Mouse (Mus musculus) ovary, postnatal 14 days (tissue): ENCODE data around the gene Wasf2.

Experiments
- DNase-seq: peaks from one replicate; pipeline ENCODE4 v3.0.0; 2022; ENCODE audit warnings: low spot score

Wasf2 gene

DNA sequence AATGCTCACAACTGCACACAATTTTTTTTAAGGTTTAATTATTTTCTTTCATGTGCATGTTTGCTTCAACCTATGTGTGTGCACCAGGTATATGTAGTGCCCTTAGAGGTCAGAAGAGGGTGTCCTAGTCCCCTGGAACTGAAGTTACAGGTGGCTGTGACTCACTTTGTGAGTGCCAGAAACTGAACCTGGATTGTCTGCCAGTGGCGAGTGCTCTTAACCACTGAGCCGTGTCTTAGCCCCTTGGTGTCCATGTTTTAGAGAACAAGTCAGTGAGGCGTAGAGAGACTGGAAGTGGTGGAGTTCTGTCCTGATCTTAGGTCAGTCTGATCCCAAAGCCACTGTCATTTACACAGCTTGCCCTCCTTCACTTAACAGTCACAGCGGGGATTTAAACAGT lies 2.4 kb upstream of the Wasf2 start:
- no peak for DNase-seq

DNA sequence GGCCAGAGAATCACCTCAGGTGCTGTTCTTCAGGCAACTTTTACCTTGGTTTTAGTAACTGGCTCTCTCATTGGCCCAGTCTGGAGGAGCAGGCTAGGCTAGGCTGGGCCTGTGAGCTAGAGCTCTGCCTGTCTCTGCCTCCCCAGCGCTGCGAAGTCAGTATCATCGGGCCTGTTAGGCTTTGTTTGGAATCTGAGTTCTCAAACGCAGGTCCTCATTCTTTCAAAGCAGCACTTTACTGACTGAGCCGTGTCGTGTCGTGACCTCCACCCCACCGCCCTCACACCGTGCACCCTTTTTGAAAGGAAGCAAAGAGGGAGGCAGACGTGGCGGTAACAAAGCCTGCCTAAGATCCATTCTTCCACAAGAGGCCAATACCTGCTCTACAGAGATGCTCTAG lies 914 bp upstream of the Wasf2 start:
- DNase-seq: no peak

DNA sequence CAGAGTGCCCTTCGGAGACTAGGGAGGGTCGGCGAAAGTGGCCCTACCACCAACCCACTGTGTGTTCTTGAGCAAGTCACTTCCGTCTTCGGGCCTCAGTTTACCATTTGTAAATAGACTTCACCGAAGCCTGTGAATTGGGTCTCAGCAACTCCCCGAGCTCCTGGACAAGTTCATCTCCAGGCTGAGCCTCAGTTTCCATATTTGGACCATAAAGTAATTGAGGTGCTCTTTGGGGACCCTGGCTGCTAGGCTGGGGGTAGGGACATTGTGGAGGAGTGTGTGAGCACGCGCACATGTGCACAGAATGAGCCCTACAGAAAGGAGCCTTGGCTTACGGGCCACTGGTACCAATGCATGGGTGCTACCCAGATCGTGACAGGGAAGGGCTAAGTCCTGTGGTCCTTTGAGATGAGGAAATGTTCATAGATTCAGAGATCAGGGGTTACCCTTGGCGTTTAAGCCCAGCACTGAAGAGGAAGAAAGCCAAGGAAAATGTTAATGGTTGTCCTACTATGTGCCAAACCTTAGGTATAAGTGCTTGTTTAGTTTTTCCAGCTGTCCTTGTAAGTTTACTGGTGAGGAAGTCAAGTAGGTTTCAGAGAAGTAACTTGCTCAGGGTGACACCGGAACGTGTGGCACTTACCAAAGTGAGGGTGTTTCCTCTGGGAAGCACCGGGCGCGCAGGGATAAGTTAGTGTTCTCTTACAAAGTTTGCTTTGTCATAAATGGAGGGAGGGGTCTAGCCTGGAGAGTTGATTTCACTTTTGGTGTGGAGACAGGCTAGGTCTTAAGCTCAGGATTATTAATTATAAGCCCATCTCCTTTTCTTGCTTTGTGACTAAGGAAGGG lies 811 bp downstream of the Wasf2 start:
- no peak for DNase-seq

DNA sequence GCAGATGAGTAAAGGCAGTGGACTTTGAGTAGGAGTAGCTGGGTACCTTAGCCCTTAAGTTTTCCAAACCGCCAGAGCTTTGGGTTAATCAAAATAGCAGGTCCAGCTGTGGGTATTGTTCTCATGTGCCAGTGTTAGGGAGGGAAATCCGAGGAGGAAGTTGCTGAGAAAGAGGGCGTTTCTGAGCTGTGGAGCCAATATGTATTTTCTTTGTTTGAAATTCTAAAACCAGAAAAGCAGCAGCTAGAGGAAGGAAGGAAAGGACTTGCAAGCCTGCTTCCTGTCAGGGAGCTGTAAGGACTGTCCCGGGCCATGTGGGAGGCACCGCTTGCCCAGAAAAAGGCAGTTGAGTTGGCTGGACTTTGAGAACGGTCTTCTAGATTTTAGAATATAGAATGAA lies 1.7 kb downstream of the Wasf2 start:
- no peak for DNase-seq

DNA sequence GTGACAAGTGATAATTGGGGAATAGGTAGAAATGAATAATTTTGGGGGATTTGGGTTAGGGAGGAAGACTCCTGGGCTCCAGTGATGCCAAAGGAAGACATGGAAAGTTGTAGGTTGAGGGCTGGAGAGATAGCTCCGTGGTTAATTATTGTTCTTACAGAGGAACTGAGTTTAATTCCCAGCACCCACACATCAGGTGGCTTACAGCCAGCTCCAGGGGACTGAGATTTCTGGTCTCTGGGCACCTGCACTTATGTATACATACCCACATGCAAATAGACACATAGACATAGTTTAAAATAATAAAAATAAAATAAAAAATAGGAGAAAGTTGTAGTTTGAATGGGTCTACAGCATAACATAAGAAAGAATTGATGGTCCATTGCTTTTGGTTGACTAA lies 6.6 kb downstream of the Wasf2 start:
- DNase-seq: no peak

DNA sequence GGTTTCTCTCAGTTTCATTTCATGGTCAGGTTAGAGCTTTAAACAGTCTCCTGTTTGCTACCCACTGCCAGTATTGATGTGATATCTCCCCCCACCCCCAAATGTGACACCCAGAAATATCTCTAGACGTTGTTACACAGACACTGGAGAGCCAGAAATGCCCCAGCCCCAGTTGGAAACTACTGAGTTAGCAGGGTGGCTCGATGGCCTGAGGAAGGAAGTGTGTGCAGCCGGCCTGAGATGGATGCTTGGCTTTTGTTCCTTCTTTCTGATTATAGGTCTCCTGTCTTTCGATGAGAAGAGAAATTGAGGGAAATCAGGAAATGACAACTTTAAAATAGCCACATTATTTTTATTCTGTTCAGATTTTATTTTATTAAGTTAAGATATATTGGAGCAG lies 8.7 kb downstream of the Wasf2 start:
- DNase-seq: no peak

DNA sequence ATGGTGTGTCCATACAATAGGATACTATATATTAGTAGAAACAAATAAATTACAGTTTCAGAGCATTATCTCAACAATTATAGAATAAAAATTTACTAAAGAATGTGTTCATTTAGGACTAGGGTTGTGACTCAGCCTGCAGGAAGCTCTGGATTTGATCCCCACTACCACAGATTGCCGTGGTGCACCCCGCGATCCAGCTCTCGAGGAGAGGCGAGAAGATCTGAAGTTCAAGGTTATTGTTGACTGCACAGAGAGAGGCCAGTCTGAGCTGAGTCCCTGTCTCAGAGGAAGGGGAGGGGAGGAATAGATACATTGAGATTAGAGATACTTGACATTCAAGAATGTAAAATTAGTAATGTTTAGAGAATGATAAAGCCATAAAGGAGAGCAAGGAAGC lies 24.7 kb downstream of the Wasf2 start:
- DNase-seq: no peak

DNA sequence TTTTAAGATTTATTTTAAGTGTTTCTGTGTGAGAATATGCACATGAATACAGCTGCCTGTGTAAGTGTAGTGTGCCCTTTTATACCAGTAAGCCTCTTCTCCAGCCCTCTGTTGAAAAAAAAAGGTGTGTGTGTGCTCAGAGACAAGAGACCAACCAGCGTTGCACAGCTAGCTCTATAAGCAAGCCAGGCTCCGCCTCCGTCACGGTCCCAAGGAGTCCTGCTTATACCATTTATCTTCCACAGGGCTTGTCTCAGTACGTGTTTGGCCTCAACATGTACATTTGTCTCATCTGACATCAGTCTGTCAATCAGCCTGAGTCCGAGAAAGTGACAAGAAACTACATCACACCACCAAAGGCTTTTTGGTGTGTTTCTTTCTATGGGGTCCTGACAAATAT lies 25.4 kb downstream of the Wasf2 start:
- no peak for DNase-seq

DNA sequence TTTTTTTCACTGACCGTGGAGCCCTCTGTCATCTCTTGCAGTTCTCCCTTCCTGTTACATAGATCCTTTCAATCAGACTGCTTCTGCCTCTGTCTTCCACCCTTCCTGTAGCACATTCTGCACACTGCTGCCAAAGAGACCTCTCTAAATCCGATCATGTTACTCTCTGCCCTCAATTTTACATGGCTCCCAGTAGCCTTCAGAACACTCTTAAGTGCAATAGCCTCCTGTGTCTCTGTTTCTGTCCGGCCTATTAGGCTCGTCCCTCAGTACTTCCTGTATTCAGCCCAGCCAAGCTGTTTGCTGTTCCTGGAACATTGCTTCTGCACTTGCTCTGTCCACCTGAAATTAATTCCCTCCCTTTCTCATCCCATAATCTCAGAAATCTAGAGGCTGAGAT lies 26.1 kb downstream of the Wasf2 start:
- DNase-seq: no peak

DNA sequence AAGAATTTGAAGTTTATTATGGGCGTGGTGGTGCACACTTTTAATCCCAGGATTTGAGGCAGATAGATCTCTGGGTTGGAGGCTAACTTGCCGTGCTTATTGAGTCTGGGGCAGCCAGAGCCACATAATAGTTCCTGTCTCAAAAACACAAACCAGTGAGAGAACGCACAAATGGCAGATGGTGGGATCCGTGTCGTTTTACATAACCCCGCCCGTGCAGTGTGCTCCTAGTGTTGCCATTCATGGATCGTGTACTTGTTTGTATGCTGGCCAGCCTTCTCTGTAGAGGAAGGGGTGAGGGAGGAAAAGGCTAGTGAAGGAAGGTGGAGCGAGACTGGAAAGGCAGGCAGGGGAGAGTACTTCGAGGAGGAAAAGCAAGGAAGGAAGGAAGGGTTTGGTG lies 26.5 kb downstream of the Wasf2 start:
- DNase-seq: no peak

DNA sequence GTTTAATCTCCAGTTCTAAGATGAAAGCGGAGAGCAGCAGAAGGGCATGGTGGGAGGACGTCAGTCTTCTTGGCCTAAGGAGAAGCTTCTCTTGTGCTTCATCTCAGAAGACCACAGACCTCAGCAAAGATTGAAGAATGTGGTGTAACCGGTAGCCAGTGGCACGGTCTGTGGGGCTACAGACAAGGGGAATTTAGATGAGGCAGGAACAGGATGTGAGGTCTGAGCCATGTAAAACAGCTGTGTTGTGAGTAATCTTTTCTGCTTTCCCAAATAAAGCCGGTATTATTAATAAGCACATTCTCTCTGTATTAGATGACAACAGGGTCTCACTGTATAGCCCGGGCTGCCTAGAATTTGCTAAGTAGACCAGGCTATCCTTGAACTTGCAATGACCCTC lies 28.8 kb downstream of the Wasf2 start:
- DNase-seq: no peak

DNA sequence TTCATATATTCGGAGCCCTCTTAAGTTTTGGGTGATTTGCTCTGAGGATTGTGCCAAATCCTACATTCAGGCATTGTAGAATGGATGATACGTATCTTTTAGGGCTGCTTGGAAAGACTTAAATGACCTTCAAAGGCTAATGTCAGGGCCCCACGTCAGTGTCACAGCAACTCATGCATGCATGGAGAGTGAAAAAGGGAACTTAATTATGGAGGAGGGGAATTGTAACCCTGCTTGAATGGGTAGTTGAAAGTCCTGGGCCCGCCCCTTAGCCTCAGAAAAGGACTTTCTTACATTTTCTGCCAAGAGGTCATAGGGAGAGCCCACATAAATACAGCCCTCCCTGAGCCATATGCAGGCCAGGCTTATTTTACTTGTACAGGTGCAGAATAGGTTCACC lies 29.3 kb downstream of the Wasf2 start:
- DNase-seq: no peak

DNA sequence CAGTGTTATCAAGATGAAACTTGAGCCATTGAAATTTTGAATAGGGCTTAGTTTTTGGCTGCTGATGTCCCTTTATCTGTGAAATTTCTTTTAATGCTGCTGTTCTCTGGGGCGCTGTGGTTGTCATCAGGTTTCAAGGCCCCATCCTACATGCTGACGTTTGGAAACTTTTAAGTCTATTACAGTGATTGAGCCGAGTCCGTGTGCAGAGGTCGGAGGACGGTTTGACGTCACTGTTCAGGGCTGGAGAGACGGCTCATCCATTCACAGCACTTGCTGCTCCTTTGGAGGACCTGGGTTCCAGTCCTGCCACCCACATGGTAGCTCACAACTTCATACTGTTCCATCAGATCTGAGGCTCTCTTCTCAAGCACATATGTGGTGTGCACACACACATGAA lies 29.9 kb downstream of the Wasf2 start:
- no peak for DNase-seq

DNA sequence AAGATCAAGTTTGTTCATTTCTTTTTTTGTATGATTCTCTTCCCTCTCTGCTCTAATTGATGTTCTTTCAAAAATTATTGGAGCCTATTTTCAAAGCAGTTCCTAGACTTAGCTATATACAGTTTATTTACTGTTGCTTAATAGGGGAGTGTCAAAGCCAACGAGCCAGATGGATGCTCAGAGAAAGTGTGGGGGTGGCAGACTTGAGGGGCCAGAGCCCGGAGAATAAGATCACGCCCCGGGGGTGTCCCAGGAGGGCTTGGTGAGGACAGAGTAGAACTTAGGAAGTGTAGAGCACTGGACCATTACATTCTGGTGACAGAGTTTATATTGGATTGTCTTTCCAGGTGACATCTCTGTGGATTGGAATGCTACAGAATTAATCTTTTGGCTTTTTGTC lies 30.5 kb downstream of the Wasf2 start:
- DNase-seq: no peak

DNA sequence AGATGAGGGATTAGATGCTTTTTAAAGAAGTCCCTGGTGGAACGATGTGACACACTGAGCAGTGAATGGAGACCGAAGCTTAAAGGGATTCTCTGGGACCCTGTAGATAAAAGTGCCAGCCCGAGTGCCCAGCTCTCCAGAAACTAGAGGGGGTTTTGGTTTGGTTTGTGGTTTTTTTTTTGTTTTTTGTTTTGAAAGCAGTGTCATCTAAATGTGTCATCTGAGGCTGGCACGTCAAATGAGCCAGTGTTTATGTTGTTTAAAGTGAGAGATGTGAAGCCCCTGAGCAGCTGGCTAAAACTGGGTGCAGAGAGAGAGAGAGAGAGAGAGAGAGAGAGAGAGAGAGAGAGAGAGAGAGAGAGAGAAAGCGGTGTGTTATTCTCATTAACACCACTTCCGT lies 31.9 kb downstream of the Wasf2 start:
- no peak for DNase-seq

DNA sequence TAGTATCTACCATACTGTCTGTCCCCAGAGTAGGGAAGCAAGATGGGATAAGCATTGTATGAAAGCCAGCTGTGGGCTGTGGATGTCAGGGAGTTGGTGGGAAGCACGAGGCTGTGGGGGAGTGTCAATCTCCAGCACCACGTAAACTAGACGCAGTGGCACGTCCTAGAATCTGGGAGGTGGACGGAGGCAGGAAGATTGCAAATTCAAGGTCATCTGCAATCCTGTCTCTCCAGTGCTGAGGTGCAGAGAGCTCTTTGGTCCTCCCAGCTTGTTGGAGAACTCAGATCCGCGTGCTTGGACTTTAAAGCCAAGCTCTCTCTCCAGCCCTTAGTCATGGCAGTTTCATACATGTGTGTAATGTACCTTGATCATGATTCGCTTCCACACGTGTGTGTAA lies 36.5 kb downstream of the Wasf2 start:
- no peak for DNase-seq

DNA sequence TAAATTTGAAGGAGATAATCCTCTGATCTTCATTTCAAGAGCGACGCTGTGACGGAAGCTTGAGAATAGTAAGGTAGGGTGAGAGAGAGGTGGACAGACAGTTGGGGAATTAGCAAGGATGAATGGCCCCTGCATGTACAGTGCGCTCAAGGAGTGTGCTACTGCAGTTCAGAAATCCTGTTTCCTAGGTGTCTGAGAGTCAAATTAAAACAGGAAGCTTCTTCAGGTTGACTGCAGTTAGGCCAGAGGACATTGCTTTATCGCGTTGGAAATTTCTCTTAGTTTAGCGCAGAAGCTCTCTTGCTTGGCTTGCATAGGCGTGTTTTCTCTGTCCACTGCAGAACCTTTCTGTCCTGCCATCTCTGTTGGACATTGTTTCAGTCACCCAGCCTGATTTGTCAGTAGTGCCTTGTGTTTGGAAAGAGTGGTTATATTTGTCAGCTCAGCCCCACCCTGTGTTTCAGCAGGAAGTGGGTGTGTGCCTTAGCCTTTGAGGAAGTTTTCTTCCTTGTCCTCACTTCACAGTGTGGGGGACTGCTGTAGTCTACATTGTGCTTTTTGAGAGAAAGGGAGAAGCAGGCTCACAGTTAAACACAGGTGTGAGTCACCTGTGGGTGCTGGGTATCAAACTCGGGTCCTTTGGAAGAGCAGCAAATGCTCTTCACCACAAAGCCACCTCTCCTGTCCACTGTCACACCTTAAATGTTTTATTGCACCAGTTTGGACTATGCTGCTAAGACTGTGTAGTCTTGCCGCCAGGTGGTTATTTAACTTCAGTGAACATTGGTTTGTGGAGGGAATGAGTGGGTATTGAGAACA lies 39.1 kb downstream of the Wasf2 start:
- DNase-seq: no peak

DNA sequence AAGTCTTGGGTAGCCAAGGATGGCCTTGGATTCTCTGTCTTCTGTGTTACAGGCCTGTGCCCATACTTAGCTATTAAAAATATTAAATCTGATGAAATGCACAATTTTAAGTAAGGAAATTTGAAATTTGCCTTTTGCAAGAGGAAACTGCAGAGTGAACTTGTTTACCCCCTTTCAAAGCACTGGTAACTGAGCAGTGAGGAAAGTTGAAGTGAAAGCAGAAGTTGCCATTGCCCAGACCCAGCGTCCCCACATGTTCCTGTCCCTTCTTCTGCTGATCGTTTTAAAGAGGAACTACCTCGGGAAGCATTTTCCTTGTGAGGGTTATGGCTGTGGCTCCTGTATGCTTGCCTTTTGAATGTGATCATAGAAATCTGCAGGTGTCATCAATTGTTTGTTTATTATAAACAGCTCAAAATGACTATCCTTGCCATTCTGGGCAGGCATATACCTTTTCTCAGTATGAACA lies 39.8 kb downstream of the Wasf2 start:
- DNase-seq: no peak

DNA sequence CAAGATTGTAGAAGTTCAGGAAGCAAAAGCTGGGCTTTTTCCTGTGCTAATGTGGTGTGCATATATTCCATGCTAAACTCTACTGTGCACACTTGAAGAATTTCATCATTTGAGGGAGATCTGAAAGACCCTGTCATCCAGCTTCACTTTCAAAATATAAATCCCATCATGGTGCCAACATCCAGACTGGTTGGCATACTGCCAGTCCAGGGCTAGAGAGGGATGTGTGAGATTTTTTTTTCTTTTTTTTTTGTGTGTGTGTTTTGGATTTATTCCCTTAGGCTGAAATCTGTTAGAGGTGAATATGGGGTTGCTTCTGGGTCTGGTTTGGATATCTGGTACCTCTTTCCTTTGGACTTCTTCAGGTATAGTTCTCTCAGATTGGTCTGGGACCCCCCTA lies 40.3 kb downstream of the Wasf2 start:
- DNase-seq: no peak

DNA sequence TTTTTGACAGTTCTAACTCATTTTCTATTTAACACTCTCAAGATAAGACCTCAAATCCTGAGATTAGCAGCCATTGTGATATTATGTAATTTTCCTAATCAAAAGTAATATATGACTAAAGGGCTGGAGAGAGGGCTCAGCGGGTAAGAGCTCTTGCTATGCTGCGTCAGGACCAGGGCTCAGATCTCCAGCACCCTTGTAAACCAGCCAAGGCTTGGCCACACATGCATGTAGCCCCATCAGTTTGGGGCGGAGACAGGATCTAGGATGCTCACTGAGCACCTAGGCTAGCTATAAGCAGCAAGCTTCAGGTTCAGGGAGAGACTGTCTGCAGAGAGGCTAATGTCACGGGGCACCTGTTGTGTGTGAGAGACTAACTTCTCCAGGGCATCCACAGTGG lies 42.1 kb downstream of the Wasf2 start:
- no peak for DNase-seq

DNA sequence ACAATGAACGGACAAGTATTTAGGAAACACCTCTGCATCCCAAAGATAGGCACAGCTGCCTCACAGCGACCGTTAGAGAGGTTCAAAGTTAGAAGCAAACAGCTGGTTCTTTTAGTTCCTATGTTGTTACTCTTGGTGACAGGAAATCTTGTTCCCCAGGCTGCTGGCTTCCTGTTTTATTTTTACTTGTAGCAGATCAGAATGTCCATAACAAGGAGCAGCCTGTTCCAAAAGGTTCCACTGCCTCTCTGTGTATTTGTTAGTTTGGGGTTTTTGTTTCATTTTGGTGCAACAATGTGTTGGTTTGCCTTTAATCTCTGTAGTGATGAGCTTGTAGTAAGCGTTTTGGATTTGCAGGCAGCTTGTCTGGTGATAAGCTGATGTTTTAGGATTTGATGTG lies 44.1 kb downstream of the Wasf2 start:
- DNase-seq: no peak

DNA sequence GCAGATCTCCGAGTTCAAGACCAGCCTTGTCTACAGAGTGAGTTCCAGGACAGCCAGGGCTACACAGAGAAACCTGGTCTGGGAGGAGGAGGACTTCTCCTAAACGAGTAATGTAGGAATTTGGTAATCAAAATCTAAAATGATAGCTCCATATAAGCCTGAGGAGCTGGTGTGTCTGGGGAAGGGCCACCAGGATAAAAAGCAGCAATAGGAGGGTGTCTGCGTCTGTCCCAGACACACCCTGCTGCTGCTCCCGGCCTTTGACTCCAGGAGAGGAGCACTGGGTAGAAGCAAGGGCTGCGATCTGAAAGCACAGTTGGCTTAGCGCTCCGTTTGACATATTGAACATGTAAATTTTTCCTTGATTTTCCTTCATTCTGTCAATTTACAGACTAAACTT lies 45.0 kb downstream of the Wasf2 start:
- no peak for DNase-seq

DNA sequence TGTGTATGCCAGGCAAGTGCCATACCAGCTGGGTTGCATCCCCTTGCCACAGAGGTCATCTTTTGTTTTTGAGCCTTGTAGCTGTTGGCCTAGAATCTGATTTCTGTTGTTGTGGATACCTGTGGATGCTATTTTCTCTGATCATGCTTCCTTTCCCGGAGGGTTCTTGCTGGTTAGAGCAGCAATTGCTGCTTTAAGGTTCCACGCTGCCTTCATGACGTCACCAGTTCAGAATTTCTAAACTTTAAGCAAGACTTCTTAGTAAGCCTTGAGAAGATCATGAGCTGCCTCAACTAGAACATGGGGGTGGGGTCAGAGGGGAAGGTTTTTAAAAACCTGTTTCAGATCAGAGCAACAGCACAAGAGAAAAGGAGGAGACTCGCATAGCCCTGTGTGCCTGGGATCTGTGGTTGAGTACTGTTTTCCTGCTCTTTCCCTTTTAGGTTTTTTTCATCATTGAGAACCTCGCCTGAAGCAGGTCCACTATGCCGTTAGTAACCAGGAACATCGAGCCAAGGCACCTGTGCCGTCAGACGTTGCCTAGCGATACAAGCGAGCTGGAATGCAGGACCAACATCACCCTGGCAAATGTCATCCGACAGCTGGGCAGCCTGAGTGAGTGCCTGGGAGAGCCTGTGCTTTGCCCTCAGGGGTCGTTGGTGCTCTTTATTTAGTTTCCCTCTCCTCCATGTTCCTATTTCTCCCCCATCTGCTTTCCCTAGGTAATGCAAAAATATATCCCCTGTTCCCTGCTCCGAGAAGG lies 45.9 kb downstream of the Wasf2 start:
- no peak for DNase-seq
